Comparison of ENCODE assay signal across 13 mouse cellular contexts in genomic region chr2:123397551-123397950, GRCm38 (mm10).
"Had no signal": no experiment of that assay in that cellular context is flagged by ENCODE, and none has a peak within 500 bp of the region (broad histone marks: within the 10 kb centered on the region; RNA-seq: fewer than 3 reads in every experiment).

No protein-coding gene starts in this region.

- ATAC-seq: intestine, postnatal 0 days; liver, postnatal 0 days; lung, postnatal 0 days; midbrain, embryonic 15.5 days had no signal

- DNase-seq: kidney, adult 8-10 months; kidney, postnatal 14 days; kidney, postnatal 4 days; left cerebral cortex, postnatal 4 days; liver, postnatal 0 days; lung, embryonic 14.5 days; retina, postnatal 1 day; spleen, adult 18-20 months; thymus, adult 18-20 months; thymus, postnatal 36 days had no signal
